Mouse (Mus musculus): Measurements from ENCODE around the gene St6galnac1.
"Not testable (repeated sequence)": the region's sequence is repeated elsewhere in the genome, so short reads cannot be mapped to it uniquely, and the experiment has no call there.

St6galnac1 gene

DNA sequence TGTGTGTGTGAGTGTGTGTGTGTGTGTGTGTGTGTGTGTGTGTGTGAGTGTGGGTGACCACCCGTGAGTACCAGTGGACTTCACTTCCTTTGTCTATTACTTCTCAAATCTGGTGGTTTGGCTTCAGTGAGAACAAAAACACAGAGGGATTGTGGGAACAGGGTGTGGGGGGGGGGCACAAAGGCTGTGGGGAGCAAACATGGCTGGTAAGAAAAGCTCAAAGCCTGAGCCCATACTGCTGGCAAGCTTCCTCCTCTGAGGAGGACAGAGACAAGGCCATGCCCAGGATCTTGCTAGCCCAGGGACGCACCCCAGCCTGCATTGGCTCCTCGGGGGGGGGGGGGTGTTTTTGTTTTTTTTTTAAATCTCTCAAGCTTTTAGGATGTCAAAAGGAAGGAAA, 32.2 kb upstream of the St6galnac1 start:
- no peak for DNase-seq (ENCODE audit: low read depth, low spot score)

DNA sequence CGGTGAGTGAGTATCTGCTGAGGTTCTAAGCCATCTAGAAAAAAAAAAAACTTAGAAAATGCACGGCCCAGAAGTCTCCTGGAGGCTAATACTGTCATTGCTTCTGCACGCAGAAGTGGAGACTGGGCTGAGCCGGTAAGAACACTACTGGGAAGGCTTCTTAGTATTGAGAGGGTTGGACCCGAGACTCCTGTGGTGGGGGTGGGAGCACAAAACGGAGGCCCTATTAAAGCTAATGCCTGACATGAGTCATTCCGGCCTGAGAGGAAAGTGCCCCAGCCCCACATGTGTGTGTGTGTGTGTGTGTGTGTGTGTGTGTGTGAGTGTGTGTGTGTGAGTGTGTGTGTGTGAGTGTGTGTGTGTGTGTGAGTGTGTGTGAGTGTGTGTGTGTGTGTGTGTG, 31.8 kb upstream of the St6galnac1 start:
- DNase-seq (ENCODE audit: low read depth, low spot score): no peak

DNA sequence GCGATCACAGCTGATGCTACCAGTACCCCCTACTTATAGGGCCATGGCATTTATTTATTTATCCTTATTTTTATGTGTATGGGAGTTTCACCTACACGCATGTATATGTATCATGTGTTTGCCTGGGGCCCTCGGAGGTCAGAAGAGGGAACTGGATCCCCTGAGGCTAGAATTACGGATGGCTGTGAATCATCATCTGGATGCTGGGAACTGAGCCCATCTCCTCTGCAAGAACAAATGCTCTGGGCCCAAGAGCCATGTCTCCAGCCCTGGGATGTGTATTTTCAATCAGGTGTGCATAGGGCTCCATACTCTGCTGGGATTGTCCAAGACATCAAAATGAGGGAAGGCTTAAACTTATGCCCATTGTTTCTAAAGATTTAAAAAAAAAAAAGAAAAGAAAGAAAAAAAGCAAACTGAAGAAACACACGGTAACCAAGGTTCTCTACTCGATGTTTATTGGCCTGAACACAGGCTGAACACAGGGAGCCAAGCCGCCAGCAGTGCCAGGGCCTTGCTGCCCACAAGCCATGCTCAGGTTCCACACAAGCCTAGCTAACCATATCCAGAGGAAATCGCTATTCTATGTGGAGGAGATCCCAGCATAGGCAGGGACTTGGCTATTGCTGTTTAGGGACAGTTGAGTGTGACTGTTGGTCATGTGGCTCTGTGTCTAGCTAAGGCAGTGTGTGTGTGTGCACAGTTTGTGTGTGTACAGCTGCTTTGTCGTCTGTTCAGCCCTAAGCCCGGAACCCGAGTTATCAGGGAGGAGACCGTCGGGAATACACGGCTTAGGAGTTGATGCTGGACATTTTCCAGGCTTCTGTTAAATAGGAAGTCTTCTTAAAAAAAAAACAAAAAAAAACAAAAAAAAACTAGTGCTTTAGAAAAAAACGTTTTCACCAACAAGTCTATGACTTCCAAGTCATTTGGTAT, 31.1 kb upstream of the St6galnac1 start:
- DNase-seq (ENCODE audit: low read depth, low spot score): no peak

DNA sequence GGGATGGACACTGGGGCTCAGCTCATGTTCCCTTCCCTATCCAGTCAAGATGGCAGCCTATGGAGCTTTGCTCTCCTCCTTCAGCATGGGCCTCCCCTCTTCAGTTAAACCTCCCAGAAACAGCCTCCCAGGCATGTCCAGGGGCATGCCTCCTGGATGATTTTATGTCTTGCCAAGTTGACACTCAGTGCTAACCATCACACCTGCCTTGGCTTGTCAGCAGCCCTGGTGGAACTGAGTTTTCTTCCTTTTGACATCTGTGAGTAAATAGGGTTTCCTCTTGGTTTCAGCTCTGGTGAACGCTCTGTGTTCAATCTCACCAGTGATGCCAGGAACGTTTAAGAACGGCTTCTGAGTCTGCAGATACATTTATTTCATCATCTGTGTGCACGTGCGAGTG, 27.4 kb upstream of the St6galnac1 start:
- DNase-seq (ENCODE audit: low read depth, low spot score): no peak

DNA sequence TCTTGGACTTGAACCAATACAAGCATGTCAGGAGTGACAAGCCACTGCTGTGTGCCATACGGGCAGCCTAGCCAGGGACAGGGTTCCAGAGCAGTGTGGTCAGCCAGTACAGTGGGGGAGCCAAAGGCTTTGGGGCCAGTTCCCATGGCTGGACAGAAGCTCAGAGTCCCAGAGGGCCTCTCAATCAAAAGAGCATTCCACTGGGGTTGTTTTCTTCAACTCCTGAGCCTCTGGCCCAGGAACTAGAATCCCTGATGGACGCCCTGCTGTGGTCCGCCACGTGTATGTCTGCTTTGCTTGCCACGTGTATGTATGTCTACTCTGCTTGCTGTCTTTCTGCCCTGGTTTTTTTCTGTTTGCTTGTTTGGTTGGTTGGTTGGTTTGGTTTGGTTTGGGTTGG, 25.8 kb upstream of the St6galnac1 start:
- no peak for DNase-seq (ENCODE audit: low read depth, low spot score)

DNA sequence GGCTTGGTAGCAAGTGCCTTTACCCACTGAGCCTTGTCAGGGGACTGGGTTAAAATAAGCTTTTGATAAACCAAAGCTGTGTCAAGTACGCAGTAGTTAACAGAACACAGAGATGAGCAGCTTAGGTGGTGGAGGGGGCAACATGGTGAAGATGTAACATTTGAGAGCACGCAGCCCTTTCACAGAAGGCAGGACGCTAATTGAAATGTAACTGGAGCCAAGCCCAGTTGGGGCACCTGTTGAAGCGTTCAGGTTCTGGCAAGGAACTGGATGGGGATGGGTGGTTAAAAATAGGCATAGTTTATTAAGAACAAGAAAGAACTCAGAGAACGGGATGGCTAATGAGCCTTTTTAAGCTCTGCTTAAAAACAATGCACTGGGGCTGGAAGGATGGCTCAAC, 24.1 kb upstream of the St6galnac1 start:
- DNase-seq (ENCODE audit: low read depth, low spot score): no peak

DNA sequence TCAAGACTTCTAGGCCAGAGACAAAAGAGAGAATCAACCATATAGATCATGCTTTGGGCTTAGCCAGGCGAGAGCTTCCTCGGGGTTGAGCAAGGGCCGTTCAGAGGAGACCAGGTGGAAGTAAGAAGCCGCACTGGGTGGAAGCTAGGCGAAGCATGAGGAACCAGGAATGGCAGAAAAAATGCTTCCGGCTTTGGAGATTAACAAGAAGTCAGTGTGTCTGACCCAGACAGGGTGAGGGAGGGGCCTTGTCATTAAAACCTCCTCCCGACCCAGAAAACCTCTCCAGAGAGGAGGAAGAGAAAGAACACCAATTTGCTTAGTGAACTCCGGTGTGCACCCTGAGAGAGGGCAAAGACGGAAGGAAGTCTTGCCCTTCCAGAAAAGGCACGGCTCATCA, 8.9 kb upstream of the St6galnac1 start:
- DNase-seq (ENCODE audit: low read depth, low spot score): no peak

DNA sequence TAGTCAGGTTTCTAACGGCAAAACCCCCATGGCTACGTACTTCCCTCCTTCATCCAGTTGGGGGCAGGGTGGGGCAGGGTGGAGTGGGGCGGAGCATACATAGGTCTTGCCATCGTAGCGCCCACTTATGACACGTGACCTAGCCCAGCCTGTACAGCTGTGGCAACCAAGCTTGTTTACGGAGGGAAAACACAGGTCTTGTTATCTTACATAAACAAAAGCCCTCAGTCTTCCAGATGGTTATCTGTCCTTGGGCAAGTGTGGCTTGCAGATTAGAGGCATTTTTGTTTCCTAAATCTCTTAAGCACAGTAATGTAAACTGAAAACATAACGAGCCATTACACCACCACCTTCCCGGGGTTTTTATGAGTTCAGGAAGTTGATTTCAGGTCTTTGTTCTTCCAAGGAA, 7.4 kb upstream of the St6galnac1 start:
- DNase-seq (ENCODE audit: low read depth, low spot score): no peak

DNA sequence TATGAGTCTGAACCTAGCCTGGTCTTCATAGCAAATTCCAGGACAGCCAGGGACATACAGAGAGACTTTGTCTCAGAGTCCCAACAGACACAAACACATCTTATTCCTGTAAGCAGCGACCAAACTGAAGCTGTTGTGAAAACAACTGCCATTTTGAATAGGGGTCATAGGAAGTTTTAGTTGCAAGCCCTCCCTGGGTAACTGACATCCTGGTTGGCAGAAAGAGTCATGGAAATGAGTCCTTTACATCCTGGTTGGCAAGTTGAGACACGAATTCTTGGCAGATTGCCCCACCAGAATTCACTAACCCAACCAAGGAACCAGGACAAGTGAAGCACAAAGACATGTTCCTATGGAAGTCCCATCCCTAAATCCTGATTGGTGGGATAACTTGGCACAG, 2.1 kb downstream of the St6galnac1 start:
- DNase-seq (ENCODE audit: low read depth, low spot score): no peak

DNA sequence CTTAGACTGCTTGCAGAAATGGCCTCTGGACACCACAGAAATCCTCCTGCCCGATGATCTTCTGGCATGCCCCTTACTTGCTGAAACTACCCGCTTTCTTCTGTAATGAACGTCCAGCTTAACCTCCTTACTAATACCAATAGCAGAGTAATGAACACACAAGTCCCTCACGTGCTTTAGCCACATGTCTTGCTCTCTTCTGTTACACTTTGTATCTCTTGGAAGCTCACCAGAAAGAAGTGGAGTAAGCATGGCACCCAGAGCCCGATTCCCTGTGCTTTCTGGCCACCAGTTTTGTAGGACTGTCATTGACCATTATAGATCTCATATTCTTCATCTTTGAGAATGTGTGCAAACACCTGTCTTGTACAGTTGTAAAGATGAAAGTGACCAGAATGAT, 5.4 kb downstream of the St6galnac1 start:
- DNase-seq (ENCODE audit: low read depth, low spot score): no peak

DNA sequence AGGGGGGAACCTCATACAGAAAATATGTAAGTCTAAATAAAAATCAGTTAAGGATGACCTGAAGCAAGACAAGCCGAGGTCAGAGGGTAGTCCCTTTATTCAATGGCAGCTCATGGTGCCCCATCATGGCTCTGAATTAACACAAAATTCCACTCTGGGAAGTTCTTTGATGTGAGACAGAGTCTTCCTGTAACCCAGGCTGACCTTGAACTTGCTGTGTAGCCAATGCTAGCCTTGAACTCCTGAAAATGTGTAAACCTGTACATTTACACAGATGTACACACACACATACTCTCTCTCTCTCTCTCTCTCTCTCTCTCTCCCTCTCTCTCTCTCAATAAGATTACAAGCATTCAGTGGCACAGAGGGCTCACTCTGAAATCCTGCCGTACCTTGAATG, 10.4 kb downstream of the St6galnac1 start:
- no peak for DNase-seq (ENCODE audit: low read depth, low spot score)

DNA sequence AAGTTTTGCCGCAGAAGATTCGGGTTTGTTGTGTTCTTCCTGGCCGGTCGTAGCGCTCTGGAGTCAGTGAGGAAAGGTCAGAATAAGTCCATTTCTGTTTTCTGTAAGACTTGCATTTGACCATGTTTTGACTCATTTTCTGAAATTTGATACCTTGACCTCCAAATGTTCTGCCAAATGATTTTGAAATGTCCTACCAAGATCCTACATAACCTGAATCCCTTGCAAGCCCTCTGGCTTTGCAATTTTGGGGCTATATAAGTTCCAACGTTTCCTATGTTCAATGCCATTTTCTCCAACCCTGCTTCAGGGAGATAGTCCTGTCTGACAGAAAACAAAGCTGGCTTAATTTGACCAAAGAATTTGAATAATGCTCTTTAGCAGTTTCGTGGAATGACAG, 11.0 kb downstream of the St6galnac1 start:
- no peak for DNase-seq (ENCODE audit: low read depth, low spot score)

DNA sequence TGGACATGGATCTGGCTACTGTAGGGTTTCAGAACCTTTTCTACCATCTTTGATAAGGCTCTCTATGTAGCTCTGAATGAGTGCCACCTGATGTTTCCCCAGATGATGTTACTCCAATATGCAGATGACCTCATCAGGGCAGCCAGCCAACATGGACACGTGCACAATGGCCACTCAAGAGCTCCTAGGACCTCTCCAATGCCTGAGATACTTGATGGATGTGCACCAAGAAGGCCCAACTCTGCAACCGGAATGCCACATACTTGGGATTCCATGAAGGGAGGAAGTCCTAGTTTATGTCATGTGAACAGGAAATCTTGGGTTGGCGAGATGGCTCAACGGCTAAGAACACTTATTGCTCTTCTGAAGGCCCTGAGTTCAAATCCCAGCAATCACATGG, 20.1 kb downstream of the St6galnac1 start:
- DNase-seq (ENCODE audit: low read depth, low spot score): no peak

DNA sequence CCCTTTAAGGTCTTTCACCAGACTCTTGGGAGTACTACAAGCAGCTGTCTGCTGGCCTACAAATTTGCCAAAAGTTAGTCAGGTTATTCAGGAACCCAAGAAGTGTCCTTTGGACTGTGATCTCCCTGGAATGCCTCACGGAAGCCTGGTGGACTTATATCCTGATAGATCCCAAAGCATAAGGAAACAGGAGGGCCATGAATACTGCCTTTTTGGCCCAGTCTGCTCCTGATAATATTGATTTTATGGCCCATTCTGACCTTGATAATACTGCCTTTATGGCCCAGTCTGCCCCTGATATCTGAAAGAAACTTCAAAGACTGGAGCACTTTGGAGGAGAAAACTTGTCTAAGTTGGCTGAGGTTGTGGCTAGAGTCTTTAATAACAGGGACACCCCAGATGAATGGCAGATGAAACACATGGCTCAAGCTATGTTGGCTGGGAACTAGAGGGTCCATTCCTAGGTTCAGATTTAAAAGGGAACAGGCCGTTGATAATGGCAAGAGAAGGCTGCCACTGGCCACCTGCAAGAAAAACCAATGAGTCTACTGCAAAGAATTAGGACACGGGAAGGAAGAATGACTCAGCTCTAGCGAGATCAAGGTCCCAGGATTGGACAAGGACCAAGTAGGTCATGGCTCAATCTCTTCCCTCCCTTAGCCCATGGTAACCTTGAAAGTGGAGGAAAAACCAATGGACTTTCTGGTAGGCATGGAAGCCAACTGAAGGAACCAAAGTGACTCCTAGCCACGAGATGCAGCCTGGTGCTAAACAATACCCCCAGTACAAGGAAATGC, 21.4 kb downstream of the St6galnac1 start:
- no peak for DNase-seq (ENCODE audit: low read depth, low spot score)

DNA sequence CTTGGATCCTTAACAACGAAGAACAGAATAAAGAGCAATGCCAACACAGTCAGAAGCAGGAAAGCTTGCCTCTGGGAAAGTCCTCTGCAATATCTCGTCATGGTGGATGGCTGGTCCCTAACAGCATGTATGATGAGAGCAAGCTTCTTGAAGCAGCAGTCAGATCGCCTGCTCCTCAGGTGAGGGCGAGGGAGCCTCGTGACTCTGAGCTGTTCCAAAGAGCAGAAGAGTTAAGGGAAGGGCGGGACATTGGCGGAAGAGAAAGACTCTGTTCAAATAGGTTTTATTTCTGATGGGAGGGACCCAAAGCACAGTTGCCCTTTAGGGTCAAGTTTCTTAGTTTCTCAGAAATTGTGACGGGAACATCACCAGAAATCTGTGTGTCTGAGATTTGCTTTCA, 25.6 kb downstream of the St6galnac1 start:
- no peak for DNase-seq (ENCODE audit: low read depth, low spot score)

DNA sequence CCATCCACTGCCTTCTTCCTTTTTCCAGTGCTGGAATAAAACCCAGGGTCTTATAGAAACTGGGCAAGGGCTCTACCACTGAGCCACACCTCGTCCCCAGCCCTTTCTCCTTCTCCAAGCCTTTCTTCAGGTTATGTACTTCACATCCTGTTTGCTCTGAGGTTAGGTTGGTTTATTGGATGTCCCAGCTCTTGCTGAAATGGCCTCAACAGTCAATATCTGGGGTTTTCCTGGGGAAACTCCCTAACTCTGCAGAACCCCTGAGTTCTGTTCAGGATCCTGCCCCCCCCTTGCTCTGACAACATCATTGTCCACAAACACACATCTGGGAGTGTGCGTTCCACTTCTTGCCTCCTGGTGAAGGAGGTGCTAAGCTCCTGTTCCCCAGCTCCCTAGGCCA, 26.6 kb downstream of the St6galnac1 start:
- not testable (repeated sequence) for DNase-seq (ENCODE audit: low read depth, low spot score)

DNA sequence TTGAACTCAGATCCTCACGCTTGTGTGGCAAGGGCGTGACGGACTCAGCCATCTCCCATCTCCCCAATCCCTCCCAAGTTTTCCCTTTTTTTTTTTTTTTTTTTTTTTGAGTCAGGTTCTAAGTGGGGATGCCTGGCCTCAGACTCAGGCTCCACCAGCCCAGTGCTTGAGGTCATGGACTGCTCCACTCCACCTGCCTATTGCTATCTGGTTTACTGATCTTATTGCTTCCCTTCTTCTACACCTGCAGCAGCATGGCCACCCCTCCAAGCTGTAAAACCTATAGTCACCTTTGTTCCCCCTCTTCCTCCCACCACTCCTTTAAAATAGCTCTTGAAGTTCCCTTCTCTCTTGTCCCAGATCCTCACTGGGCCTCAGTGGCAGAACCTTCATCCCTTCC, 28.5 kb downstream of the St6galnac1 start:
- not testable (repeated sequence) for DNase-seq (ENCODE audit: low read depth, low spot score)

DNA sequence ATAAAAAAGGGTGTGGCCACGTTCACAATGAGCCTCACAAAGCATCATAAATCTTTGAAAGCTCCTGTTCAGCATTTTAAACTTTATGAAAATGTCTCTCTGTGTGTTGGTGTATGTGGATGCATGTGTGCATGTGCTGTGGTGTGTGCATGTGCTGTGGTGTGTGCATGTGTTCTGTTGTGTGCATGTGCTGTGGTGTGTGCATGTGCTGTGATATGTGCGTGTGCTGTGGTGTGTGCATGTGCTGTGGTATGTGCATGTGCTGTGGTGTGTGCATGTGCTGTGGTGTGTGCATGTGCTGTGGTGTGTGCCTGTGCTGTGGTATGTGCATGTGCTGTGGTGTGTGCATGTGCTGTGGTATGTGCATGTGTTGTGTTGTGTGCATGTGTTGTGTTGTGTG, 29.9 kb downstream of the St6galnac1 start:
- DNase-seq (ENCODE audit: low read depth, low spot score): not testable (repeated sequence)

DNA sequence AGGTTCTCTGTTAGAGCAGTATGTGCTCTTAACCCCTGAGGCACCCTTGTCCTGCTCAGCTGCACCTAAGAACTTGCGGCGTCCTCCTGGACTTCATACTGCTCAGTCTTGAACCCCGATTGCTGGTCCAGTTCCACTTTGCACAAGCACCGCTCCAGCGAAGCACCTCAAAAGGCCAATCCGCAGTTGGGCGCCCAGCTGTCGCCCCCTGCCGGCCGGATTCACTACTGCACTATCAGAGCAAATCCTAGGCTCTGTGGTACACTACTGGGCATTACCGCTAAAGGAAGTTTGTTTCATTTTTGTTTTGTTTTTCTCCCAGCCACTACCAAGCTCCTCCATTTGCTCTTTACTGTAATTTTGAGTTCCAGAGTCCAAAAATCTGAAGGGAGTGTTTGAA, 36.9 kb downstream of the St6galnac1 start:
- DNase-seq (ENCODE audit: low read depth, low spot score): no peak

DNA sequence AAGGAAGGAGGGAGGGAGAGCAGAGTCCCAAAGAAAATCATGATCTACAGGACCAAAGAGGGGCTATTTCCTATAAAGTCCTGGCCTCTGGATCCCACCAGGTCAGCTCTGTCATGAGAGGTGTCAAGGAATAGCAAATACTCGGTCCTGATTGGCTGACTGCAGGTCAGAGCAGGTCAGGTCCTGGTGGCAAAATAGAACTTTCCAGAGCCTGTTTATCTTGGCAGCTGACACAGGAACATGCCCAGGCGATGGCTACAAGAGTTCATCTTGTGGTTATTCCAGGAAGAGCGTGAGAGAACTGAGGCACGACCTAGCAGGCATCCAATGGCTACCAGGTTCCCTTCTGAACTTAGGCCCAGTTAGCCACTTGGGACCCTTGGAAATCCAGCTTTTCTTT, 42.8 kb downstream of the St6galnac1 start:
- DNase-seq (ENCODE audit: low read depth, low spot score): no peak

DNA sequence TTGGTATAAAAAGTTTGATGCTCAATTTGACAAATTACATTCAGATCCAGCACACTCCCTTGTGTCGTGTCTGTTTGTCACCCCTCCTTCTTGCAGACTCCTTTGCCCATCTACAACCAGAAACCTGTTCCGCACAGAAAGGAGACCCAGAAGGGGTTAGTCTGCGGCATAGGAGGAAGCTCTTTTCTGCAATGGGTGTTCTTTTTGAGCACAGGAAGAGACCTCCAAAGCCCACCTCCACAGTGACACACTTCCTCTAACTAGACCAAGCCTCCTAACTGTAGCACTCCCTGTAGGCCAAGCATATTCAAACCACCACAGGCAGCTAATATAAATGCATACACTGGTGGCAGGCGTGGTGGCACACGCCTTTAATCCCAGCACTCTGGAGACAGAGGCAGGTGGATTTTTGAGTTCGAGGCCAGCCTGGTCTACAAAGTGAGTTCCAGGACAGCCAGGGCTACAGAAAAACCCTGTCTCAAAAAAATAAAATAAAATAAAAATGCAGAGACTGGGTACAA, 44.2 kb downstream of the St6galnac1 start:
- not testable (repeated sequence) for DNase-seq (ENCODE audit: low read depth, low spot score)

DNA sequence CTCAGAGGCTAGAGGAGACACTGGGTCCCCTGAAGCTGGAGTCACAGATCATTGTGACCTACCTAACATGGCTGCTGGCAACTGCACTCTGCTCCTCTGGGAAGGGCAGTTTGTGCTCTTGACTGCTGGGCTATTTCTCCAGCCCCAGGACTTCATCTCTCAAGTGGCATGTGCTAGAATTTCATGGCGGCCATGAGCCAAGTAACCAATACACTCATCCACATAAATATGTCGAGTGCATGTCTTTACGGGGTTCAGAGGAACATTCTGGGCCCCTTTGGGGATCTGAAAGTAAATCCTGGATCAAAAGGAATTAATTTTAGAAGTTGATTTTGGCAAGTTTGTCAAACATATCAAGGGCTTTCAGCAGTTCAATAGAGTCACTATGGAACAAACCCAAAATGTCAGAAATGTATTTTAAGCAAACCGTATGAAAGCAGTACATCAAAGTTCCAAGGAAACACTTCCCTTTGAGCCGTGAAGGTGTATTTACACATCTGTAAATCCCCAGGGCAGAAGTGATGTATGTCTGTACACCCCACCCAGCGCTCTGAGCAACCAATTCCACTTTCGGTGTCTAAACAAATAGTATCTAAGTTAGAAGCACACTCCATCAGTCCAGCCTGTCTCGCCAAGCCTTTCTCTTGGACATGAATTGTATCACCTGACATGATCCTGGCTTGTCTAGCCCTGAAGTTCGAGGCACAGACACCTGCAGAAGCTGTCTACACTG, 45.9 kb downstream of the St6galnac1 start:
- no peak for DNase-seq (ENCODE audit: low read depth, low spot score)
